Mouse (Mus musculus): ENCODE measurements around the gene Mllt11.

The Mllt11 gene

GRCm38 (mm10) chr3:95231298-95232221 is at the start of gene Mllt11:
Gene Mllt11 (minus strand): TSS chr3:95232171.
- DNase-seq (ENCODE audit: low spot score in 2 of 2): no peak

GRCm38 (mm10) chr3:95281216-95282126 is 49.5 kb upstream of the Mllt11 start, which contains the start of the genes Mindy1 and Prune1:
Gene Mindy1 (plus strand): TSS chr3:95281345.
Gene Prune1 (minus strand): TSS chr3:95282076.
- DNase-seq (ENCODE audit: low spot score in 2 of 2): peak; percentile 97 to 98

GRCm38 (mm10) chr3:95280747-95281146 is 48.8 kb upstream of the Mllt11 start:
- DNase-seq (ENCODE audit: low spot score in 2 of 2): peak in 1 of 2 experiments; percentile 22

GRCm38 (mm10) chr3:95277149-95277551 is 45.2 kb upstream of the Mllt11 start:
- peak in 1 of 2 experiments; percentile 51 for DNase-seq (ENCODE audit: low spot score in 2 of 2)

- no peak for DNase-seq (ENCODE audit: low spot score in 2 of 2)
Observed at GRCm38 (mm10) chr3:95276428-95276934, 44.5 kb upstream of the Mllt11 start.

- DNase-seq (ENCODE audit: low spot score in 2 of 2): no peak
Observed at GRCm38 (mm10) chr3:95275161-95275560, 43.2 kb upstream of the Mllt11 start.

- no peak for DNase-seq (ENCODE audit: low spot score in 2 of 2)
Observed at GRCm38 (mm10) chr3:95274453-95274852, 42.5 kb upstream of the Mllt11 start.

- no peak for DNase-seq (ENCODE audit: low spot score in 2 of 2)
Observed at GRCm38 (mm10) chr3:95273471-95273870, 41.5 kb upstream of the Mllt11 start.

GRCm38 (mm10) chr3:95270766-95271364 is 38.9 kb upstream of the Mllt11 start:
- no peak for DNase-seq (ENCODE audit: low spot score in 2 of 2)

GRCm38 (mm10) chr3:95269789-95270188 is 37.8 kb upstream of the Mllt11 start:
- DNase-seq (ENCODE audit: low spot score in 2 of 2): no peak

- no peak for DNase-seq (ENCODE audit: low spot score in 2 of 2)
Observed at GRCm38 (mm10) chr3:95267855-95268254, 35.9 kb upstream of the Mllt11 start.

GRCm38 (mm10) chr3:95266052-95266451 is 34.1 kb upstream of the Mllt11 start:
- DNase-seq (ENCODE audit: low spot score in 2 of 2): no peak

- no peak for DNase-seq (ENCODE audit: low spot score in 2 of 2)
Observed at GRCm38 (mm10) chr3:95264724-95265123, 32.8 kb upstream of the Mllt11 start.

GRCm38 (mm10) chr3:95263089-95263739 is 31.2 kb upstream of the Mllt11 start:
- DNase-seq (ENCODE audit: low spot score in 2 of 2): peak; percentile 47 to 57

GRCm38 (mm10) chr3:95261975-95262374 is 30.0 kb upstream of the Mllt11 start:
- no peak for DNase-seq (ENCODE audit: low spot score in 2 of 2)

- DNase-seq (ENCODE audit: low spot score in 2 of 2): no peak
Observed at GRCm38 (mm10) chr3:95256931-95257330, 25.0 kb upstream of the Mllt11 start.

GRCm38 (mm10) chr3:95250783-95251424 is 18.9 kb upstream of the Mllt11 start, which contains the start of gene Bnipl:
Gene Bnipl (minus strand): TSS chr3:95251193.
- no peak for DNase-seq (ENCODE audit: low spot score in 2 of 2)

GRCm38 (mm10) chr3:95250361-95250760 is 18.4 kb upstream of the Mllt11 start:
- DNase-seq (ENCODE audit: low spot score in 2 of 2): no peak

- no peak for DNase-seq (ENCODE audit: low spot score in 2 of 2)
Observed at GRCm38 (mm10) chr3:95247660-95248336, 15.8 kb upstream of the Mllt11 start.

Data from heart, adult 9 months (tissue).